Mouse (Mus musculus) embryonic fibroblast, embryonic 13.5 days (primary cell): ENCODE results near the gene Cpeb4.

Experiments used
- CTCF ChIP-seq: IDR thresholded peaks from 2 replicates; pipeline ENCODE4 v1.5.1; 2011; ENCODE audit warnings: mild to moderate bottlenecking, control low read depth, low read length, moderate library complexity, borderline replicate concordance; ENCODE audit not compliant: insufficient read depth
- POLR2A ChIP-seq: IDR thresholded peaks from 2 replicates; pipeline ENCODE4 v1.6.1; 2011; ENCODE audit warnings: low read depth, mild to moderate bottlenecking, control low read depth, low read length, moderate library complexity

DNA sequence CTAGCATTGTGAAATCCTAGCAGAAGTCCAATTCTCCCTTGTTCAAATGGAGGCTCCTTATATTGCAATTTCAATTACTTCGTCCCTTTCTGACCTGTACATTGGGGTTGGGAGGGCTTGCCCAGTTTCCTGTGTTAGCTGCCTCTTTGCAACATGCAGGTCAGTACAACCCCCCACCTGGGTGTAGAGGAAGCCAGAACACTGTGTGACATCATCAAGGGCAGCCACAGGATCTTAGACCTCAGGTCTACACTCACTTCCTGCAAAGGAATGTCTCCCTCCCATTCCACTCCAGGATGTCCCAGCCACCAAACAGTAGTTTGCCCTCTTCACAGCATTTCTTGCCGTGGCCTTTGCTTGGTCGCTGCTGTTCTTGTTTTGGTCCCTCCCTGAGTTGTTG lies 73.5 kb downstream of the Cpeb4 start:
- TF ChIP-seq POLR2A (no peak), CTCF (no peak)
